Mouse (Mus musculus) 416B (cell line): ENCODE measurements around the gene Bptf.
"Not testable (repeated sequence)": the region's sequence is repeated elsewhere in the genome, so short reads cannot be mapped to it uniquely, and the experiment has no call there.

Source experiments
- DNase-seq: peaks from one replicate; pipeline ENCODE4 v3.0.0; 2011; ENCODE audit warnings: low read depth

The Bptf gene

DNA sequence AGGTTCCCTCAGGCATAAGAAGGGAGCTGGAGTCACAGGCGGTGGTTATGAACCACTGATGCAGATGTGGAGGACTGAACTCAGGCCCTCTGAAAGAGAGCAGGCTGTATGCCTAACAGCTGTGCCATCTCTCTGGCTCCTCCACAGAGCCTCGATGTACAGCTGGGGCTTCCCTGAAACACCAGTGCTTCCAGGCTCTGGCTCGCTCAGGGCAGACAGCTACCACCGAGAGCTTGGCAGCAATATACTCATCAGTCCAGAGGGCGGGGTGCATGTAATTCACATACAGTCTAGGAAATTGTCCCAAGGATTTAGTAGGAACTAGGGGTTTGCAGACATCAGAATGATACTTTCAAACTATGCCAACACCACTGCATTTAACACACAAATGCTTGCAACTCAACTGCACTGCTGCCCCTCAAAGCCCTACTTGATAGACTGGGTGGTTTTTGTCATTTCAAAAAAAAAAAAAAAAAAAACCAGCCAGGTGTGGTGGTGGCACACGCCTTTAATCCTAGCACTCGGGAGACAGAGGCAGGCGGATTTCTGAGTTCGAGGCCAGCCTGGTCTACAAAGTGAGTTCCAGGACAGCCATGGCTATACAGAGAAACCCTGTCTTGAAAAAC is 145.8 kb downstream of the Bptf start:
- DNase-seq: not testable (repeated sequence)
